Mouse (Mus musculus) stomach, postnatal 0 days (tissue): ENCODE measurements at regions not wholly inside any gene's neighbourhood (a gene's known extent, or its start where the extent isn't known, plus 50 kb on each side); places are given as distances from the start of the nearest gene placed in this dataset.
"Not testable (repeated sequence)": the region's sequence is repeated elsewhere in the genome, so short reads cannot be mapped to it uniquely, and the experiment has no call there.

Experiments used
- ATAC-seq: fragments of 200-750 bp; cut with Nextera tagmentation; 2 replicates; pipeline ENCODE4 v1.8.0; 2017; ENCODE audit not compliant: low FRiP score, low TSS enrichment
- DNase-seq: peaks from one replicate; pipeline ENCODE4 v3.0.0-alpha.2; 2016; ENCODE audit warnings: low spot score
- H3K27ac ChIP-seq: fragments of 300-500 bp; sonication (generic); replicated peaks from 2 replicates; pipeline ENCODE4 v1.5.1; 2014; ENCODE audit warnings: mild to moderate bottlenecking, control low read depth
- H3K27me3 ChIP-seq: fragments of 300-500 bp; sonication (generic); 2 replicates; pipeline ENCODE4 v1.6.1; 2014; ENCODE audit warnings: low read length; ENCODE audit not compliant: control insufficient read depth, insufficient read depth
- H3K36me3 ChIP-seq: fragments of 300-500 bp; sonication (generic); 2 replicates; pipeline ENCODE4 v1.6.1; 2014; ENCODE audit warnings: low read length, mixed read lengths; ENCODE audit not compliant: control insufficient read depth, insufficient read depth
- H3K4me1 ChIP-seq: fragments of 300-500 bp; sonication (generic); replicated peaks from 2 replicates; pipeline ENCODE4 v1.6.1; 2014; ENCODE audit warnings: antibody characterized with exemption; ENCODE audit not compliant: control insufficient read depth, insufficient read depth
- H3K4me2 ChIP-seq: fragments of 300-500 bp; sonication (generic); replicated peaks from 2 replicates; pipeline ENCODE4 v1.6.1; 2014; ENCODE audit warnings: low read depth, mild to moderate bottlenecking, control low read depth, moderate library complexity
- H3K4me3 ChIP-seq: fragments of 300-500 bp; sonication (generic); 2 replicates; pipeline ENCODE4 v1.5.1; 2014; ENCODE audit warnings: low read depth, low read length, control low read depth
- H3K9ac ChIP-seq: fragments of 300-500 bp; sonication (generic); 2 replicates; pipeline ENCODE4 v1.6.1; 2014; ENCODE audit warnings: mild to moderate bottlenecking, low read length, control low read depth, mixed read lengths
- H3K9me3 ChIP-seq: fragments of 300-500 bp; sonication (generic); 2 replicates; pipeline ENCODE4 v1.6.1; 2016; ENCODE audit warnings: low read length; ENCODE audit not compliant: control insufficient read depth
- CTCF ChIP-seq: IDR thresholded peaks from 2 replicates; pipeline ENCODE4 v1.5.1; 2016; ENCODE audit warnings: antibody characterized with exemption, low read depth, mild to moderate bottlenecking, moderate library complexity
- EP300 ChIP-seq: optimal IDR thresholded peaks from 2 replicates; pipeline ENCODE3; 2016; ENCODE audit warnings: antibody characterized with exemption
- WGBS: fragments of 180-500 bp; shearing (Covaris S2); extraction: QIAGEN DNeasy Blood & Tissue Kit; methylation state at CpG from one replicate; pipeline ENCODE4 v1.1.7; 2014; 5-methylcytosine and 5-hydroxymethylcytosine counted together

DNA sequence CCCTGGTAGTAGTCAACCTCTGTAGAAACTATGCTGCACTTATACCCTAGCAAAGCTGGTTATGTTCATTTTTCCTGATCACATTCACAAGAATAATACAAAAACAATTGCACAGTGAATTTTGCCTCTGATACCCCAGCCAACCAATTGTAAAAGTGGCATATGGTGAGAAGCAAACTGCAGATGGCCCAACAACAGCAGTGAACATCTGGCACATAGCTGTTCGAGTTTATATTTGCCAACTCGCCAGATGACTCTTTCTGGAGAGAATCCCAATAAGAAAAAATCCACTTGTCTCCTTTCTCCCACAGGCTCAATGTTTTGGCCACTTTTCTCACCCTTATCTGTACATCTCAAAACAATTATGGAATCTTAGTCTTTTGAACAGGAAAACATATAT lies 196.5 kb upstream of the Grik2 start:
- H3K36me3 ChIP-seq: no peaks in the 10 kb centered on the region
- H3K27ac ChIP-seq: no peak overlapping the region
- H3K9me3 ChIP-seq: no peaks in the 10 kb centered on the region
- no peak overlapping the region for H3K4me2 ChIP-seq
- no peaks in the 10 kb centered on the region for H3K4me1 ChIP-seq
- DNase-seq: no peak
- no peak overlapping the region for H3K4me3 ChIP-seq
- TF ChIP-seq CTCF (no peak), EP300 (no peak)
- no peaks in the 10 kb centered on the region for H3K27me3 ChIP-seq
- 53% methylated on average over 2 of the region's 2 CpGs for WGBS
- no peak overlapping the region for H3K9ac ChIP-seq
- ATAC-seq: no peak

DNA sequence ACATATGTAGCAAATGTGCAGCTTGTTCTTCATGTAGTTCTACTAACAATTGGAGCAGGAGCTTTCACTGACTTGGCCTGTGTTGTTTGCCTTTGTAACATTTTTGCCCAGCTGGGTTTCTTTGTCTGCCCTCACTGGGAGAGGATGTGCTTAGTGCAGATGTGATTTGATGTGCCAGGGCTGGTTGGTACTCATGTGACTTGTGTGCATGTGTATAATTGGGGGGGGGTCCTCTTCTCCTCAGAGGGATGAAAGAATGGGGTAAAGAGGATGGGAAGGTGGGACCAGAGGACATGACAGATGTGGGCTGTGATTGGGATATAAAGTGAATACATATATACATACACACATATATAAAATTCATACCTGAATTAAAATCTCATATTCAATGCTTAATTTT lies 163.9 kb upstream of the Grik2 start:
- H3K9ac ChIP-seq: no peak overlapping the region
- DNase-seq (no peak), ATAC-seq (no peak)
- H3K9me3 ChIP-seq: no peaks in the 10 kb centered on the region
- no peak overlapping the region for H3K27ac ChIP-seq
- no peaks in the 10 kb centered on the region for H3K4me1 ChIP-seq
- H3K27me3 ChIP-seq: no peaks in the 10 kb centered on the region
- H3K36me3 ChIP-seq: no peaks in the 10 kb centered on the region
- H3K4me2 ChIP-seq: no peak overlapping the region
- no peak overlapping the region for H3K4me3 ChIP-seq
- no peak for TF ChIP-seq EP300
- no peak for TF ChIP-seq CTCF

- H3K4me2 ChIP-seq, H3K27me3 ChIP-seq, ATAC-seq, H3K9ac ChIP-seq, H3K4me1 ChIP-seq, H3K4me3 ChIP-seq, H3K27ac ChIP-seq, DNase-seq, H3K36me3 ChIP-seq, H3K9me3 ChIP-seq: not testable (repeated sequence)
- 66% methylated on average over 2 of the region's 2 CpGs for WGBS
Observed at GRCm38 (mm10) chr10:49937305-49937704, 148.7 kb upstream of the Grik2 start.

GRCm38 (mm10) chr10:49909206-49909605 lies 120.6 kb upstream of the Grik2 start:
- WGBS: 72% methylated on average over 4 of the region's 4 CpGs
- H3K4me3 ChIP-seq, H3K4me2 ChIP-seq, DNase-seq, H3K27ac ChIP-seq, H3K4me1 ChIP-seq, H3K27me3 ChIP-seq, H3K9ac ChIP-seq, ATAC-seq, H3K9me3 ChIP-seq, H3K36me3 ChIP-seq: not testable (repeated sequence)

DNA sequence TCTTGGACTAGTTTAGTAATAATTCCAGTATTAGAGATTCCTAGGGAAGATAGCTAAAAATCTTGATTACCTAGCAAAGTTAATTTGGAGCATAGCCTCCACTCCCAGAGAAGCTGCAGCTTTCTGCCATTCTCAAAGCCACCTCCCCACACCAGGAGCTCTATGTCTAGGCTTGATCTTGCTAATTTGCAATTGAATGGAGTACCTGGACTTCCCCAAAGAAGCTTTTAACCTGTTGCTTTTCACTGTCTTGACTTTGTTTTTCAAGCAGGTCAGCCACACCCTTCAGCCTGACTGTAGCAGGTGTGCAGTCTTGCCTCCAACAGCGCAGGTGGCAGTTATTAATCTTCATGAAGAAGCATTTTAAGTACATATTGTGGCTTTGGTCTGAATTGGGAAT lies 119.6 kb upstream of the Grik2 start:
- H3K27me3 ChIP-seq, H3K4me3 ChIP-seq, ATAC-seq, DNase-seq, H3K4me1 ChIP-seq, H3K9ac ChIP-seq, H3K4me2 ChIP-seq, H3K9me3 ChIP-seq, H3K27ac ChIP-seq, H3K36me3 ChIP-seq: not testable (repeated sequence)
- WGBS: 65% methylated on average over 1 of the region's 1 CpGs

DNA sequence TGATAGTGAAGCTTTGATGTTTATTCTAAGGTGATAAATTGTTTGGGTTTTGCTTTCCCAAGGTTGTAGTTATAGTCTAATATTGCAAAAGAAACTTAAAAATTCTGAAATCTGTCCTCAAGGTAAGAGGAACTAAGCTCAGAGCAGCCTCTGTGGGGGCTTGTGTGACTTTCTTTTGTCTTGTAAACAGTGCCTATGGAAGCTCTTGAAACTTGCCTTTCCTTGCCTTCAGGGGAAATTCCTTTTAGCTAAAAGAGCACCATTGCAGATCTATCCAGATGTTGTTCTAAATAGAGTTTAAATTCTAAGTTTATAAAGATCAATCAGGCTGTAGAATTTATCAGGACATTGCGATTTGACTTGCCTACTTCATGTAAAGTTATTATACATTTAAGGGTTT lies 116.1 kb upstream of the Grik2 start:
- 87% methylated on average over 1 of the region's 1 CpGs for WGBS
- not testable (repeated sequence) for ATAC-seq

GRCm38 (mm10) chr10:49895436-49895835 lies 106.9 kb upstream of the Grik2 start:
- Histone ChIP-seq H3K9ac (no peak overlapping the region), H3K4me1 (no peaks in the 10 kb centered on the region), H3K27me3 (no peaks in the 10 kb centered on the region)

More for the DNA sequence above, 116.1 kb upstream of the Grik2 start:
- not testable (repeated sequence) for H3K4me2 ChIP-seq, H3K27me3 ChIP-seq, H3K36me3 ChIP-seq, DNase-seq, H3K4me1 ChIP-seq, H3K4me3 ChIP-seq, H3K27ac ChIP-seq, H3K9me3 ChIP-seq, H3K9ac ChIP-seq

More at GRCm38 (mm10) chr10:49895436-49895835, 106.9 kb upstream of the Grik2 start:
- DNase-seq: no peak
- no peak for ATAC-seq
- Histone ChIP-seq H3K27ac (no peak overlapping the region), H3K4me3 (no peak overlapping the region), H3K4me2 (no peak overlapping the region), H3K36me3 (no peaks in the 10 kb centered on the region), H3K9me3 (no peaks in the 10 kb centered on the region)
- no peak for TF ChIP-seq EP300
- no peak for TF ChIP-seq CTCF
- WGBS: 53% methylated on average over 3 of the region's 3 CpGs
